Mouse (Mus musculus): ENCODE data around the gene Ptprn2. TPM values are rescaled to one million over a fixed set of nuclear protein-coding genes. Genes with fewer than 3 reads are reported as not detected.
"Not testable (repeated sequence)": the region's sequence is repeated elsewhere in the genome, so short reads cannot be mapped to it uniquely, and the experiment has no call there.

The Ptprn2 gene
- polyA plus RNA-seq, 1 experiment from 2014 or later: 2.9 TPM

DNA sequence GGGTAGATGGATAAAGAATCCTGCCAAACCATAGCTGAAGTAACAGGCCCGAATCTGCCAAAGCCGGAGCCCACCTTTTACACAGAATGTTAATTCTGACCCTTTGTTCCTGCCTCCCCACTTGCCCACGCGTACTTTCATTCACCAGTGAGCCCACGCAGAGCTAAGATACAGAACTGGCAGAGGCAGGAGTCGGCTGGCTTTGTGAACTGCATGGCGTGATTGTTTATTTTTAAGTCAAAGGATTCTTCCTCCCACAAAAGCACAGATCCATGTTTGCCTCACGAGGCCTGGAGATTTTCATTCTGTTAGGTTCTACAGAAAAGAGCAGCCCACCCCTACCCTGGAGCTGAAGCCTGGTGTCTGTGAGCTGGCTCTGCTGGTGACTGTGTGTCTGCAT lies 3.3 kb downstream of the Ptprn2 start:
- Histone ChIP-seq H3K9me3 (ENCODE audit: control insufficient read depth, low read length) (no peaks in the 10 kb centered on the region), H3K4me3 (ENCODE audit: low read depth, low read length) (no peak overlapping the region), H3K27ac (ENCODE audit: low read depth, low read length) (no peak overlapping the region), H3K4me2 (ENCODE audit: low read depth) (no peak overlapping the region), H3K36me3 (ENCODE audit: control insufficient read depth, insufficient read depth, low read length) (no peaks in the 10 kb centered on the region), H3K27me3 (ENCODE audit: control insufficient read depth, insufficient read depth, low read length) (peaks cover 4% of the 10 kb centered on the region; the same call in 1 of the 2 replicates), H3K4me1 (ENCODE audit: control insufficient read depth, insufficient read depth, low read length) (peaks cover 4% of the 10 kb centered on the region; the same call in 1 of the 2 replicates), H3K9ac (ENCODE audit: low read length) (no peak overlapping the region)
- no peak for ATAC-seq (ENCODE audit: insufficient read depth, low FRiP score, low TSS enrichment)
- DNase-seq (ENCODE audit: low spot score): no peak
- WGBS: 83% methylated on average over 8 of the region's 8 CpGs

DNA sequence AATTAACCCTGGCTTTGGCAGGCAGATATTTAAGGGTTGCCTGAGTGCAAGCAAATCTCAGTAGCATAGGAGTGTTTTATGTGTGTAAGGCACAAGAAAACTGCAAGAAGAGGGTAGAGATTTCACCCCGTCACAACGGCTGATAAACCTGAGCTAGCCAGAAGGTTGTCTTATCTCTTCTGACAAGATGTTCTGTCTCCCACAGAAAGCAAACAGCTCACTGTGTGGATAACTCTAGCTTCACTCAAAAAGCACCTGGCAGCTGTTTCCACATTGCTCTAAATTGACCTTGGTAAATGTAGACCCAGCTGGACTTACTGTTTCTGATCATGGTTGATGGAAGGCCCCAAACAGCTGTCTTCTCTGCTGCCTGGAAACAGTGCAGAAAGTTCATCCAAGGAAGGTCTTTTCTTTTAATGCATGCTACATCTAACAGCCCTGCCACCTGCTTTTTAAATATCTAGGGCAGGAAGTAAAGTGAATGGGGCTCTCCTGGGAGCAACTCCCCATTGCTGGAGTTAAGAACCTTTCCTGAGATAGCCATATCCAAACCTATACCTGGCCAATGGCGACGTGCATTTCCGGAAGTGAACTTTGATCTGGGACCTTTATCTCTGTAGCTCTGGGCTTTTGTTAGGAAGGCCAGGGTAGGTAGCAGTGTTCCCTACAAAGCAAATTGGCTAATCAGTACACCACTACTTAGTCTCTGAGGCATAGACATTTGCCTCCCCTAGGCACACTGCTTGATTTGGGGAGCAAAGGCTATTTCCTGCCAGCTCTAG lies 5.2 kb downstream of the Ptprn2 start:
- no peaks in the 10 kb centered on the region for H3K9me3 ChIP-seq (ENCODE audit: control insufficient read depth, low read length)
- WGBS: 89% methylated on average over 5 of the region's 5 CpGs
- H3K4me3 ChIP-seq (ENCODE audit: low read depth, low read length): no peak overlapping the region
- H3K9ac ChIP-seq (ENCODE audit: low read length): no peak overlapping the region
- no peak overlapping the region for H3K4me2 ChIP-seq (ENCODE audit: low read depth)
- peaks cover 4% of the 10 kb centered on the region; the same call in 1 of the 2 replicates for H3K27me3 ChIP-seq (ENCODE audit: control insufficient read depth, insufficient read depth, low read length)
- no peaks in the 10 kb centered on the region for H3K36me3 ChIP-seq (ENCODE audit: control insufficient read depth, insufficient read depth, low read length)
- ATAC-seq (ENCODE audit: insufficient read depth, low FRiP score, low TSS enrichment) (no peak), DNase-seq (ENCODE audit: low spot score) (no peak)
- H3K27ac ChIP-seq (ENCODE audit: low read depth, low read length): no peak overlapping the region
- H3K4me1 ChIP-seq (ENCODE audit: control insufficient read depth, insufficient read depth, low read length): peaks cover 4% of the 10 kb centered on the region; the same call in 1 of the 2 replicates

DNA sequence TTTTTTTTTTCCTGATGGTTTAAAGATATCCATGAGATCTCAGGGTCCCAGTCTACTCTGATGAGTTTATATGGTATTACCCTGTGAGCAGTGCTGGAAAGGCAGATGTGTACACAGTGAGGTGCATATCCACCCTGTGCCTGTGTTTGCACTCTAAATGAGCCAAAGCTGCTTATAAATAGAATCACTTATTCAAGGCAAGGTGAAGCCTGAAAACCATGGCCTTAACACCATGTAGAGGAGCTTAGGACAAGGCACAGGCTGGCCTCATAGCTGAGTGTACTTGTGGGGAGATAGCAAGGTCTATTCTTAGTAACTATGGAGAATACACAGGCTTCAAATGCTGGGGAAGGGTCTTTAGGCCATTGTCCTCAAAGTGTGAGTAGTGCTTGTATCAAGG lies 13.1 kb downstream of the Ptprn2 start:
- Histone ChIP-seq H3K36me3 (ENCODE audit: control insufficient read depth, insufficient read depth, low read length) (no peaks in the 10 kb centered on the region), H3K9me3 (ENCODE audit: control insufficient read depth, low read length) (no peaks in the 10 kb centered on the region), H3K4me1 (ENCODE audit: control insufficient read depth, insufficient read depth, low read length) (no peaks in the 10 kb centered on the region), H3K27me3 (ENCODE audit: control insufficient read depth, insufficient read depth, low read length) (no peaks in the 10 kb centered on the region), H3K27ac (ENCODE audit: low read depth, low read length) (no peak overlapping the region), H3K4me2 (ENCODE audit: low read depth) (no peak overlapping the region), H3K9ac (ENCODE audit: low read length) (no peak overlapping the region), H3K4me3 (ENCODE audit: low read depth, low read length) (no peak overlapping the region)
- DNase-seq (ENCODE audit: low spot score) (no peak), ATAC-seq (ENCODE audit: insufficient read depth, low FRiP score, low TSS enrichment) (no peak)

DNA sequence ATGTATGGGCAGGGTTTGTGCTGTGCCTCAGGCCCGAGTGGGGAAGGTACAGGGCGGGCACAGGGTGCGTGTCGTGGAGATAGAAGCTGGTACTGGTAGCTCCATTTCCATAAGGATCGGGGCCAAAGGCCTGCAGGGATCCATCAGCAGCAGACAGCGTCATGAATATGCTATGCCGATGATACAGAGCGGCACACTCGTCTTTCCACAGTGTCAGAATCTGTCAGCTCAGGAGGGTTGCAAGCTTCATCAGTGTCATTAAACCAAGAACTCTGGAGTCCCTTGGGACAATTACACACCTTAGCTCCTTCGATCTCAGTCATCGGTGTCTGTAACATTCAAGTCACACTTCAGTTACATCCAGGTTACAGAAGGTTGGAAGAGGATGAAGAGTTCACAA lies 15.1 kb downstream of the Ptprn2 start:
- no peak overlapping the region for H3K4me2 ChIP-seq (ENCODE audit: low read depth)
- no peaks in the 10 kb centered on the region for H3K9me3 ChIP-seq (ENCODE audit: control insufficient read depth, low read length)
- H3K4me3 ChIP-seq (ENCODE audit: low read depth, low read length): no peak overlapping the region
- WGBS: 84% methylated on average over 11 of the region's 11 CpGs
- no peak overlapping the region for H3K27ac ChIP-seq (ENCODE audit: low read depth, low read length)
- H3K4me1 ChIP-seq (ENCODE audit: control insufficient read depth, insufficient read depth, low read length): no peaks in the 10 kb centered on the region
- ATAC-seq (ENCODE audit: insufficient read depth, low FRiP score, low TSS enrichment) (no peak), DNase-seq (ENCODE audit: low spot score) (no peak)
- H3K27me3 ChIP-seq (ENCODE audit: control insufficient read depth, insufficient read depth, low read length): no peaks in the 10 kb centered on the region
- no peak overlapping the region for H3K9ac ChIP-seq (ENCODE audit: low read length)
- no peaks in the 10 kb centered on the region for H3K36me3 ChIP-seq (ENCODE audit: control insufficient read depth, insufficient read depth, low read length)

DNA sequence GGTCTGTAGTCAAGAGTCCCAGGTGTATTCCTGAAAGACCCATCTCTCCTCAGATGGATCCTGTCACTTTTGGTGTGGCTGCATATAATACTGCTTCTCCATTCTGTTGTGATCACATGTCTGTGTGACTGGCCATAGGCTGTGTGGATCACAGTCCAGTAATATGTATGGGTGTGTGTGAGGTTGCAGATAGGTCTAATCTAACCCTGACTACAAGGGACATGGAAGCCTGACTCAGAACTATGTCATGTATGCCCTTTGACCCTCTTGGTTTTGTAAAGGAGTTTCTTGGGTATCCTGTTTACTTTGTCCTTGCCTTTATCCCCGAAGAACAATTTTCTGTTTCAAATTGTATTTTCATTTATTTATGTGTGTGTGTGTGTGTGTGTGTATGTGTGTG lies 27.0 kb downstream of the Ptprn2 start:
- WGBS: 81% methylated on average over 1 of the region's 1 CpGs
- Histone ChIP-seq H3K27me3 (ENCODE audit: control insufficient read depth, insufficient read depth, low read length) (no peaks in the 10 kb centered on the region), H3K4me1 (ENCODE audit: control insufficient read depth, insufficient read depth, low read length) (no peaks in the 10 kb centered on the region), H3K9me3 (ENCODE audit: control insufficient read depth, low read length) (no peaks in the 10 kb centered on the region), H3K36me3 (ENCODE audit: control insufficient read depth, insufficient read depth, low read length) (no peaks in the 10 kb centered on the region), H3K4me3 (ENCODE audit: low read depth, low read length) (no peak overlapping the region), H3K9ac (ENCODE audit: low read length) (no peak overlapping the region), H3K4me2 (ENCODE audit: low read depth) (no peak overlapping the region), H3K27ac (ENCODE audit: low read depth, low read length) (no peak overlapping the region)
- ATAC-seq (ENCODE audit: insufficient read depth, low FRiP score, low TSS enrichment): no peak
- no peak for DNase-seq (ENCODE audit: low spot score)

DNA sequence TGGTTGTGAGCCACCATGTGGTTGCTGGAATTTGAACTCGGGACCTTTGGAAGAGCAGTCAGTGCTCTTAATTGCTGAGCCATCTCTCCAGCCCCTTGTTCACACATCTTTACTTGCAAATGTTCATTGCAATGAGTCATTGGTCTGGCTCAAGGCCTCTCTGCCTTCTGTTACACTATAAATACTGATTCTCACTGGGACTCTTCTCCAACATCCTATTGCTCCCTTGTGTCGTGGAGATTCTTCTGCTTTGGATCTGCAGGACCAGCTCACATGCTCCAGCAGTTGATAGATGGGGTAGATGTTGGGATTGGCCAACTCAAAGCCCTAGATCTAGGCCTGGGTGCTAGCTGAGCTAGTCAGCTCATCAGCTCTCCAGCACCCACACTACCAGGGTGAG lies 28.3 kb downstream of the Ptprn2 start:
- not testable (repeated sequence) for DNase-seq (ENCODE audit: low spot score); H3K36me3 ChIP-seq (ENCODE audit: control insufficient read depth, insufficient read depth, low read length); H3K27ac ChIP-seq (ENCODE audit: low read depth, low read length); H3K9ac ChIP-seq (ENCODE audit: low read length); H3K4me2 ChIP-seq (ENCODE audit: low read depth); H3K9me3 ChIP-seq (ENCODE audit: control insufficient read depth, low read length); H3K4me3 ChIP-seq (ENCODE audit: low read depth, low read length); H3K4me1 ChIP-seq (ENCODE audit: control insufficient read depth, insufficient read depth, low read length); H3K27me3 ChIP-seq (ENCODE audit: control insufficient read depth, insufficient read depth, low read length); ATAC-seq (ENCODE audit: insufficient read depth, low FRiP score, low TSS enrichment)
- whole genome bisulfite sequencing: 85% methylated on average over 2 of the region's 2 CpGs

DNA sequence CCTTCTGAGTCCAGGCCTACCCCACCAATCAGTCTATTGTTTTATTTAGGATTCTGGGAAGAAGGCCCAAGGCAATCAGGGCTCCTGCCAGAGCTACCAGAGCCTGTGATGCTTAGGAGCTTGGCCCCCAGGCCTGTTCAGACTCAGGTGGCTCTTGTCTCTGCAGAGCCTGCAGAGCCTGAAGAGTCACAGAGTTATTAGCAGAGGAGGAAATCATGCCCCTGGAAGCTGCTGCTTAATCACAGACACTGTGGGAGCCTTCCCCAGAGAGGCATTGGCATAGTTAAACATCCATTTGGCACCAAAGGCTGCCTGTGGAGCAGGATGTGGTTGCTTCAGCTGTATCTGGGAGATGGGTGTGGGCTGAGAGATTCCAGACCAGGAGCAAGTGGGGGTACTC lies 30.3 kb downstream of the Ptprn2 start:
- no peaks in the 10 kb centered on the region for H3K9me3 ChIP-seq (ENCODE audit: control insufficient read depth, low read length)
- no peaks in the 10 kb centered on the region for H3K27me3 ChIP-seq (ENCODE audit: control insufficient read depth, insufficient read depth, low read length)
- no peak overlapping the region for H3K4me2 ChIP-seq (ENCODE audit: low read depth)
- no peak for DNase-seq (ENCODE audit: low spot score)
- no peaks in the 10 kb centered on the region for H3K4me1 ChIP-seq (ENCODE audit: control insufficient read depth, insufficient read depth, low read length)
- no peak overlapping the region for H3K9ac ChIP-seq (ENCODE audit: low read length)
- no peak overlapping the region for H3K27ac ChIP-seq (ENCODE audit: low read depth, low read length)
- H3K36me3 ChIP-seq (ENCODE audit: control insufficient read depth, insufficient read depth, low read length): no peaks in the 10 kb centered on the region
- no peak for ATAC-seq (ENCODE audit: insufficient read depth, low FRiP score, low TSS enrichment)
- H3K4me3 ChIP-seq (ENCODE audit: low read depth, low read length): no peak overlapping the region

DNA sequence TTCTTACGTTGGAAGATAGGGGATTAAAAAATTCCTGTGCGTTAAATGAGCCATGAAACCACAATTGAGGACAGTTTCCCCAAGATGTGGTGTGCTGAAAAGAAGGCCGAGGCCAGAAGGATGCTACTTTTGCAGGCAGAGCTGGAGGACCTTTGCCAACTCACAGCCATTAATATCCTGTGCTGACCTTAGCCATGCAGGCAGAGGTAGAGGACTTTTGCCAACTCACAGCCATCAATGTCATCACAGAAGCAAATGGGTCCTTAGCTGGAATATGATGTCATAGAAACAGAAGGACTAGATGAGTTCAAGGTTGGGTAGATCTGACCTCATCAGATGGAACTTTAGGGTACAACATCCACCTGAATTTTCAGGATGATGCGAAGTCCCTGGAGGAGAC lies 43.3 kb downstream of the Ptprn2 start:
- H3K4me3 ChIP-seq (ENCODE audit: low read depth, low read length): no peak overlapping the region
- H3K36me3 ChIP-seq (ENCODE audit: control insufficient read depth, insufficient read depth, low read length): no peaks in the 10 kb centered on the region
- H3K27me3 ChIP-seq (ENCODE audit: control insufficient read depth, insufficient read depth, low read length): no peaks in the 10 kb centered on the region
- no peaks in the 10 kb centered on the region for H3K4me1 ChIP-seq (ENCODE audit: control insufficient read depth, insufficient read depth, low read length)
- H3K9me3 ChIP-seq (ENCODE audit: control insufficient read depth, low read length): no peaks in the 10 kb centered on the region
- no peak overlapping the region for H3K4me2 ChIP-seq (ENCODE audit: low read depth)
- no peak for ATAC-seq (ENCODE audit: insufficient read depth, low FRiP score, low TSS enrichment)
- WGBS: 81% methylated on average over 4 of the region's 4 CpGs
- no peak for DNase-seq (ENCODE audit: low spot score)
- no peak overlapping the region for H3K27ac ChIP-seq (ENCODE audit: low read depth, low read length)
- H3K9ac ChIP-seq (ENCODE audit: low read length): no peak overlapping the region

DNA sequence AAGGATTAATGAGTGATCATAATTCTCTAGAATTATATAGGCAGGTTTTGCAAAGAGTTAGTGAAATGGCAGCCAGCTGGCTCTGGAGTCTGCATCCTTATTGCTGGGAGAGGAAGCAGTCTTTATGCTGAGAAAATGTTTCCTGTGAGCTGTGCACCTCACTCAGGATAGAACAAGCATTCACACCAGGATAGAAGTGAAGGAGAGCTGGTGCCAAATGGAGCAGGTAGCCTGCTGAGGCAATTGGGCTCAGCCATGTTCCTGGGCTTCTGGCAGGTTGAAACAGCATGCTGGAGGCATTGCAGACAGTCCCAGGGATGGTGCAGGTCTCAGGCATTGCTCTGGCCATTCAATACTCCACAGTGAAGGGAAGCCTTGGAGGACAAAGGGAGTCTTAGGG lies 47.8 kb downstream of the Ptprn2 start:
- no peak overlapping the region for H3K4me3 ChIP-seq (ENCODE audit: low read depth, low read length)
- H3K36me3 ChIP-seq (ENCODE audit: control insufficient read depth, insufficient read depth, low read length): no peaks in the 10 kb centered on the region
- DNase-seq (ENCODE audit: low spot score): no peak
- H3K27me3 ChIP-seq (ENCODE audit: control insufficient read depth, insufficient read depth, low read length): no peaks in the 10 kb centered on the region
- H3K9ac ChIP-seq (ENCODE audit: low read length): no peak overlapping the region
- no peaks in the 10 kb centered on the region for H3K4me1 ChIP-seq (ENCODE audit: control insufficient read depth, insufficient read depth, low read length)
- no peak overlapping the region for H3K27ac ChIP-seq (ENCODE audit: low read depth, low read length)
- no peaks in the 10 kb centered on the region for H3K9me3 ChIP-seq (ENCODE audit: control insufficient read depth, low read length)
- H3K4me2 ChIP-seq (ENCODE audit: low read depth): no peak overlapping the region
- no peak for ATAC-seq (ENCODE audit: insufficient read depth, low FRiP score, low TSS enrichment)
